Mouse (Mus musculus) embryonic facial prominence, embryonic 12.5 days (tissue): ENCODE measurements around the gene Reck. TPM values are rescaled to one million over a fixed set of nuclear protein-coding genes. Genes with fewer than 3 reads are reported as not detected.

Source experiments
- ATAC-seq: fragments of 200-750 bp; cut with Nextera tagmentation; 2 replicates; pipeline ENCODE4 v1.8.0; 2017; ENCODE audit not compliant: insufficient number of reproducible peaks, insufficient read depth, low FRiP score, low TSS enrichment
- H3K27ac ChIP-seq: fragments of 300-500 bp; sonication (generic); 2 replicates; pipeline ENCODE4 v1.5.1; 2016; ENCODE audit warnings: mild to moderate bottlenecking
- H3K27me3 ChIP-seq: fragments of 300-500 bp; sonication (generic); 2 replicates; pipeline ENCODE4 v1.6.1; 2016; ENCODE audit warnings: mild to moderate bottlenecking, moderate library complexity
- H3K36me3 ChIP-seq: fragments of 300-500 bp; sonication (generic); 2 replicates; pipeline ENCODE4 v1.6.1; 2016; ENCODE audit warnings: mild to moderate bottlenecking
- H3K4me1 ChIP-seq: fragments of 300-500 bp; sonication (generic); 2 replicates; pipeline ENCODE4 v1.6.1; 2016
- H3K4me2 ChIP-seq: fragments of 300-500 bp; sonication (generic); replicated peaks from 2 replicates; pipeline ENCODE4 v1.6.1; 2016; ENCODE audit warnings: mild to moderate bottlenecking, moderate library complexity
- H3K4me3 ChIP-seq: fragments of 300-500 bp; sonication (generic); 2 replicates; pipeline ENCODE4 v1.5.1; 2016; ENCODE audit warnings: mild to moderate bottlenecking
- H3K9ac ChIP-seq: fragments of 300-500 bp; sonication (generic); 2 replicates; pipeline ENCODE4 v1.6.1; 2016; ENCODE audit warnings: mild to moderate bottlenecking, moderate library complexity
- H3K9me3 ChIP-seq: fragments of 300-500 bp; sonication (generic); 2 replicates; pipeline ENCODE4 v1.6.1; 2016; ENCODE audit warnings: mild to moderate bottlenecking, moderate library complexity
- WGBS: fragments of 180-500 bp; shearing (Covaris S2); methylation state at CpG from one replicate; pipeline ENCODE4 v1.1.7; 2016; 5-methylcytosine and 5-hydroxymethylcytosine counted together
- polyA plus RNA-seq: library from polyadenylated mRNA; unstranded; fragments of >200 nt; fragmentation: Nextera tagmentation; extraction: Ambion mirVana; gene quantifications from 2 replicates; pipeline ENCODE4 v1.2.1, GENCODE M21; 2016

The Reck gene
- 30.4 and 33.9 TPM in 2 replicates for polyA plus RNA-seq

- no peaks in the 10 kb centered on the region for H3K9me3 ChIP-seq
- peak within 1 kb of the TSS; percentile 82 for H3K9ac ChIP-seq
- H3K27me3 ChIP-seq, result no peaks in the 10 kb centered on the region
- ATAC-seq, result peak; percentile 82
- H3K4me2 ChIP-seq, result peak within 1 kb of the TSS; percentile 89
- H3K4me3 ChIP-seq, result peak within 1 kb of the TSS; percentile 87
- H3K27ac ChIP-seq, result peak within 1 kb of the TSS; percentile 74; the same call in 1 of the 2 replicates
- under 1% methylated on average over 68 of the region's 73 CpGs for WGBS
- H3K36me3 ChIP-seq, result no peaks in the 10 kb centered on the region
- peaks cover 17% of the 10 kb centered on the region for H3K4me1 ChIP-seq
Measured at GRCm38 (mm10) chr4:43875160-43875918, at the start of gene Reck. TSS of gene Reck (plus strand) at chr4:43875530.

- H3K9me3 ChIP-seq, result no peaks in the 10 kb centered on the region
- H3K27ac ChIP-seq, result no peak overlapping the region
- H3K9ac ChIP-seq, result no peak overlapping the region
- no peaks in the 10 kb centered on the region for H3K36me3 ChIP-seq
- H3K27me3 ChIP-seq, result no peaks in the 10 kb centered on the region
- H3K4me2 ChIP-seq, result no peak overlapping the region
- WGBS, result 91% methylated on average over 4 of the region's 4 CpGs
- no peak for ATAC-seq
- H3K4me3 ChIP-seq, result no peak overlapping the region
- H3K4me1 ChIP-seq, result 0 out of 2 replicates have a peak, but pooled peaks cover 3% of the 10 kb centered on the region
Measured at GRCm38 (mm10) chr4:43828806-43829205, 46.5 kb upstream of the Reck start.

- ATAC-seq, result no peak
Measured at GRCm38 (mm10) chr4:43832031-43832430, 43.3 kb upstream of the Reck start.

GRCm38 (mm10) chr4:43833752-43834151 is 41.6 kb upstream of the Reck start:
- Histone ChIP-seq H3K27me3 (no peaks in the 10 kb centered on the region), H3K9me3 (no peaks in the 10 kb centered on the region), H3K36me3 (no peaks in the 10 kb centered on the region), H3K27ac (no peak overlapping the region), H3K9ac (no peak overlapping the region), H3K4me2 (no peak overlapping the region), H3K4me3 (no peak overlapping the region), H3K4me1 (no peaks in the 10 kb centered on the region)
- WGBS, result 76% methylated on average over 5 of the region's 5 CpGs
- no peak for ATAC-seq

More at GRCm38 (mm10) chr4:43832031-43832430, 43.3 kb upstream of the Reck start:
- 65% methylated on average over 5 of the region's 5 CpGs for WGBS
- Histone ChIP-seq H3K27me3 (no peaks in the 10 kb centered on the region), H3K36me3 (no peaks in the 10 kb centered on the region), H3K4me1 (no peaks in the 10 kb centered on the region), H3K4me3 (no peak overlapping the region), H3K4me2 (no peak overlapping the region), H3K9ac (no peak overlapping the region), H3K9me3 (no peaks in the 10 kb centered on the region), H3K27ac (no peak overlapping the region)

- no peak for ATAC-seq
- no peaks in the 10 kb centered on the region for H3K36me3 ChIP-seq
- H3K4me2 ChIP-seq, result no peak overlapping the region
- no peaks in the 10 kb centered on the region for H3K27me3 ChIP-seq
- no peak overlapping the region for H3K4me3 ChIP-seq
- WGBS, result 73% methylated on average over 4 of the region's 4 CpGs
- no peaks in the 10 kb centered on the region for H3K9me3 ChIP-seq
- H3K9ac ChIP-seq, result no peak overlapping the region
- H3K4me1 ChIP-seq, result no peaks in the 10 kb centered on the region
- no peak overlapping the region for H3K27ac ChIP-seq
Measured at GRCm38 (mm10) chr4:43834749-43835148, 40.6 kb upstream of the Reck start.

- H3K27ac ChIP-seq, result no peak overlapping the region
- WGBS, result 59% methylated on average over 3 of the region's 3 CpGs
- ATAC-seq, result no peak
- no peak overlapping the region for H3K4me3 ChIP-seq
- H3K9me3 ChIP-seq, result 0 out of 2 replicates have a peak, but pooled peaks cover 4% of the 10 kb centered on the region
- H3K4me1 ChIP-seq, result no peaks in the 10 kb centered on the region
- no peaks in the 10 kb centered on the region for H3K36me3 ChIP-seq
- no peak overlapping the region for H3K4me2 ChIP-seq
- no peaks in the 10 kb centered on the region for H3K27me3 ChIP-seq
- H3K9ac ChIP-seq, result no peak overlapping the region
Measured at GRCm38 (mm10) chr4:43838326-43838725, 37.0 kb upstream of the Reck start.

- H3K4me2 ChIP-seq, result no peak within 1 kb of the TSS
- no peak within 1 kb of the TSS for H3K9ac ChIP-seq
- no peaks in the 10 kb centered on the region for H3K27me3 ChIP-seq
- H3K9me3 ChIP-seq, result 0 out of 2 replicates have a peak, but pooled peaks cover 4% of the 10 kb centered on the region
- H3K36me3 ChIP-seq, result no peaks in the 10 kb centered on the region
- ATAC-seq, result no peak
- H3K4me3 ChIP-seq, result no peak within 1 kb of the TSS
- no peak within 1 kb of the TSS for H3K27ac ChIP-seq
- H3K4me1 ChIP-seq, result no peaks in the 10 kb centered on the region
- WGBS, result 53% methylated on average over 1 of the region's 1 CpGs
Measured at GRCm38 (mm10) chr4:43840101-43840500, 35.2 kb upstream of the Reck start, which contains the start of gene Olfr157. TSS of gene Olfr157 (minus strand) at chr4:43840201.

- 81% methylated on average over 6 of the region's 6 CpGs for WGBS
- Histone ChIP-seq H3K9me3 (no peaks in the 10 kb centered on the region), H3K4me3 (no peak within 1 kb of the TSS), H3K36me3 (no peaks in the 10 kb centered on the region), H3K4me1 (no peaks in the 10 kb centered on the region), H3K27ac (no peak within 1 kb of the TSS), H3K27me3 (no peaks in the 10 kb centered on the region), H3K9ac (no peak within 1 kb of the TSS), H3K4me2 (no peak within 1 kb of the TSS)
- ATAC-seq, result no peak
Measured at GRCm38 (mm10) chr4:43851265-43851664, 24.1 kb upstream of the Reck start, which contains the start of gene Olfr155. TSS of gene Olfr155 (plus strand) at chr4:43851565.

GRCm38 (mm10) chr4:43854101-43854500 is 21.2 kb upstream of the Reck start:
- no peak overlapping the region for H3K4me2 ChIP-seq
- H3K9ac ChIP-seq, result no peak overlapping the region
- H3K9me3 ChIP-seq, result no peaks in the 10 kb centered on the region
- H3K27me3 ChIP-seq, result no peaks in the 10 kb centered on the region
- no peak overlapping the region for H3K4me3 ChIP-seq
- no peaks in the 10 kb centered on the region for H3K36me3 ChIP-seq
- ATAC-seq, result no peak
- no peak overlapping the region for H3K27ac ChIP-seq
- 66% methylated on average over 8 of the region's 8 CpGs for WGBS
- H3K4me1 ChIP-seq, result no peaks in the 10 kb centered on the region

GRCm38 (mm10) chr4:43859886-43860285 is 15.4 kb upstream of the Reck start:
- no peak overlapping the region for H3K4me2 ChIP-seq
- no peak for ATAC-seq
- WGBS, result 83% methylated on average over 10 of the region's 10 CpGs

GRCm38 (mm10) chr4:43860744-43861519 is 14.4 kb upstream of the Reck start:
- WGBS, result 18% methylated on average over 14 of the region's 14 CpGs
- Histone ChIP-seq H3K36me3 (no peaks in the 10 kb centered on the region), H3K4me1 (no peaks in the 10 kb centered on the region), H3K9ac (no peak overlapping the region), H3K27ac (no peak overlapping the region), H3K9me3 (no peaks in the 10 kb centered on the region), H3K27me3 (no peaks in the 10 kb centered on the region), H3K4me2 (no peak overlapping the region), H3K4me3 (no peak overlapping the region)
- no peak for ATAC-seq

More at GRCm38 (mm10) chr4:43859886-43860285, 15.4 kb upstream of the Reck start:
- H3K27me3 ChIP-seq, result no peaks in the 10 kb centered on the region
- H3K9me3 ChIP-seq, result no peaks in the 10 kb centered on the region
- H3K27ac ChIP-seq, result no peak overlapping the region
- H3K36me3 ChIP-seq, result no peaks in the 10 kb centered on the region
- H3K4me1 ChIP-seq, result no peaks in the 10 kb centered on the region
- no peak overlapping the region for H3K9ac ChIP-seq
- H3K4me3 ChIP-seq, result no peak overlapping the region
